Mouse (Mus musculus) kidney, adult 11 months (tissue): ENCODE results near the gene Cdc25b.

ENCODE experiments used
- DNase-seq: peaks from one replicate; pipeline ENCODE4 v3.0.0; 2022

The Cdc25b gene

DNA sequence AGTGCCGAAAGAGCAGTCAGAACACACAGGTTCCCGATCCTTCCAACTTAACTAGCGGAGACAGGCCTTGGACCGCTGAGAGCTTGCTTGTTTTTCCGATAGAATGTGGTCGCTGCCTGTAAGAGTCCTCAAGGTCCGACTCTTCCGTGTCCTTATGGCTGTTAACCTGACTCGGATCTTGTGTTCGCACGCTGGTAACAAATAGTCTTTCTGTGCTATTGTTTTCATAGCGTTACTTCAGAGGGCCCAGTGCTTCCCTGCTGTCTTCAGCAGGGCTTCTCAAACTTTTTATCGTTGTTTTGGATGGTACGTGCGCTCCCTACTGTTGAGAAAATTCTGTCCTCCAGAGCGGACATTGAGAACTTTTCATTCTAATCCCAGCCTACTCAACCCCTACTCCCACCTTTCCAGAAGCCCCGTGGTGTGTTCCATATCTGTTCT, 26.1 kb upstream of the Cdc25b start:
- DNase-seq = peak; percentile 34

- peak; percentile 85 for DNase-seq
Observed at GRCm38 (mm10) chr2:131163924-131164323, 22.8 kb upstream of the Cdc25b start.

- DNase-seq = no peak
Observed at GRCm38 (mm10) chr2:131166172-131166571, 20.6 kb upstream of the Cdc25b start.

DNA sequence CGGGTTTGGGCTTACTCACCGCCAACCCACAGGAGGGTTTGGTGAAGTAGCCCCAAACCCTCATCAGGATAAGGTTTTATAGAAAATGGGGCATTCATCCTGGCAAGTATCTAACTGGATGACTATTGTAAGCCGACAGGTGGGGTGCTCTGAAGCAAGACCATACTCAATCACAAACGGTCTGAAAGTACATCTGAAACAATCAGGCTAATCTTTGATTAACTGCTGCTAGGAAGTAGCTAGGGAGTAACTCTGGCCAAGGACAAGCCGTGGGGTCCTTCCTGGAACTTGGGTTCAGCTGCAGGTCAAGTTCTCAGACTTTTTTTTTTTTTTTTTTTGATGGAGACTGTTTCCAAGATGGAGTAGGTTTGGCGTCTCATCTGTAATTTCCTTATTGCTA, 18.8 kb upstream of the Cdc25b start:
- DNase-seq = no peak

DNA sequence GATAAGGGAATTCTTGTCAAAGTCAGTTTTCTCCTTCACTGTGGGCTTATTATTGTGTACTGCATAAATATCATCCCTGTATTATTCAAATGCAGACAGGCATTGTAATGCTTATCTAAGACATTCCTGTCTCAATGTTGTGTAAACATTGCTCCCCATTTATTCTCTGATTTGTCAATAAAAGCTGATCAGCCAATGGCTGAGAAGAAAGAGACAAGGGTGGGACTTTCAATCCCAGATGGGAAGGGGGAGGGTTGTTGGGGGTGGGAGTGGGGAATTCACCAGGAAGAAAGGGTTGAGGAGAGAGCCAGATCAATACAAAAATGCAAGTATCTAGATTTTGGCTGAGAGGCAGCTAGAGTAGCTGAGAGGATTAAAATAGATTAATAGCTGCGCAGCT, 17.8 kb upstream of the Cdc25b start:
- no peak for DNase-seq

DNA sequence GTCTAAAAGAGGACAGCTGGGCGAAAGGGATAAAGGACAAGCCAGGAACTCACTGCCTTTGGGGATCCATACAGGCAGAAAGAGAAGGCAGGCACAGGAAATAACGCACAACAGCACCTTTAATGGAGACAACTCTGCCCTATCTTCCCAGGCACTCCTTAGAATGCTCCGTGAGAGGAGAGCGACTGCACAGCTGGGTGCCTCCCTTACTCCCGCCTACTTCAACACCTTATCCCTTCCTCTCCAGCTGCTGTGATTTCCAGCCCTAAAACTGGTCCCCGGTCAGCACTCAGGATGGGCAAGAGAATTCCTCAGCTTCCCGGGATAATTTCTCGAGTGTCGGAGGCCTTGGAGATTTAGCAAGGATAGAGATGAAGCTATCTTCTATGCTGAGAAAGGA, 15.8 kb upstream of the Cdc25b start:
- no peak for DNase-seq

DNA sequence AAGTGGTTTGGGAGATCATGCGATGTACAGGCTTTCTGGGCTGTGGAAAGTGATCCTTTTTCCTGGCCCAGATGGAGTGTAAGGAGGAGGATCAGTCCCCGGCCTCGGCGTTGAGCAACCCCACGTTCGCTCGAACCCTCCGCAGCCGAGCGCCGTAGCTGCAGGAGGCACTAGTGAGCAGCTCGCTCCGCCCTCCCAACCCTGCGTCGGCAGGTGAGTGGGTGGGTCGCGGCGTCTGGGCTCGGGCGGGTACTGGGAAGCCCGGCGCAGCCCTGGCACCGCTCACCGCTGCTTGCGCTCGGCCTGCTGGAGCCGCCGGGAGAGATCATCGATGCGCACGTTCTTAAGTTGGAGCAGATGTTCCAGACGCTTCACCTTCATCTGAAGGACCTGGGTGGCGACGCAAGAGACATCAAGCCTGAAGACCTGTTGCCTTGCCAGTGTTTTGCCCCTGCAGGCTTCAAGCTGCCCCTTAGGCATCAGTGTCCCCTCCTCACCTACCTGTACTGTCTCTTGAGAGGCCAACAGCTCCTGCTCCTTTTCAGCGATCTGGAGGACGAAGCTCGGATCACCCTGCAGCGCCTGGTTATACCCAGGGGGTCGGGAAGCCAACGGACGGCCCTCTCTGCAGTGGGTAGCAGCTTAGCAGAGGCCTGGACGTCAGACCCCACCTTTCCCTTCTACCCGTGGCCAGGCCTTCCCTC, 15.2 kb upstream of the Cdc25b start:
- peak; percentile 64 for DNase-seq

GRCm38 (mm10) chr2:131172322-131172721, 14.4 kb upstream of the Cdc25b start:
- no peak for DNase-seq

GRCm38 (mm10) chr2:131174700-131175099, 12.0 kb upstream of the Cdc25b start:
- DNase-seq = peak; percentile 73

DNA sequence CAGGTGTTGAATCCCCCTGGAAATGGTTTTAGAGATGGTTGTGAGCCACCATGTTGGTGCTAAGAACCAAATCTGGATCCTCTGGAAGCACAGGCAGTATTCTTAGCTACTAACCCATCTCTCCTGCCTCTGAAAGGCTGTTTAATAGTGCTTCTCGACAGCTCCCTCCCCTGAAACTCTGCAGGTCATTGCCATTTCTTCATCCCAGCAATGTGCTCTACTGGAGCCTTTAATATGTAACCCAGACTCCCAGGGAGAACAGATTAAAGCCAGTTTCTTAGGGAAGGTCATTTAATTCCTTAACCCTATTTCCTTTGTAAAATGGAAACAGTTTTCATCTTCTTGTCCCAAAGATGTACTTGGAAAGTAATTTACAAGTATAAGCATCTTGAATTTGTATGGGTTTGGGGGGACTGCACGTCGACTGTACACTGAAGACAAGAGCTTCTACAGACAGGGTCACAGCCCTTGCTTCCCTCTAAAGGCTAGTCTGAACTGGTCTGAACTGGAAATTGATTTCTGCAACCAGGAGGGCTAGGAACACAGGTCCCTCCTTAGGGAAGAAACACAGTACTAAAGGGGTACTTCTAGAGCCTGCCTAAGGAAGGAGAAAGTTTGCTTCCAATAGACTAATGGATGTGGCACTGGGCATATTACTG, 11.3 kb upstream of the Cdc25b start:
- peak; percentile 40 for DNase-seq

DNA sequence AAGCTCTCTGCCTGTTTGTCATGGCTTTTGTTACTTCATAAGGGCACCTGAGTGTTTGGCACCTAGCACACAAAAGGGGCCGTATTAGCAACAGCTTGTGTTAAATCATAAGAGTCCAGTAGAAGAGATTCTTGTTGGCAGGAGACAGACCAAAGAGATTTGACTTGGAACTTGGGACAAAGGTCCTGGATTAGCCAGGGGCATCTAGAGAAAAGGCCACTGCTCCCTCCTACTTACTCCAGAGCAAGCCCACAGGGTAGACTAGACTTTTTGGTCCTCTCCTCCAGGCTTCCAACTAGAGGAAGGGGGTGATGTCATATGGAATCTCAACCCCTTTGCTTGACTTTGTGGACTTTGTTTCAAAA, 10.8 kb upstream of the Cdc25b start:
- peak; percentile 61 for DNase-seq

DNA sequence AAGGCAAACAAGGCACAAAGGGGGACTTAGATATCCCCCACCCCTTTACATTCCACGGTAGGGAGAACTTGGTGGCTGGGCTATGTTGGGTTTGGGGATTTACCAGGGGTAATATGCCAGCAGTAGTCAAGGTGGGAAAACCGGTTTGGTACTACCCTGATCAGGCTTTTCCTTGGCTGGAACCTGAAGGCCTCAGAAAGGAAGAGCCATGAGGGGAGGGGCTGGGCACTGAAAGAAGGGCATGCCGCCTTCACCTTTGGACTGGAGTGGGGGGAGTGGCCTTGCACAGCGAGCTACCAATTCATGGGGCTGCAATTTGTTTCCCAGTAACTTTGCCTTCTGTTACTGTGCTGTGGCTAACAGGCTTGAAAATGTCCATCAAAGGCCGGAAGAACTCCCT, 10.3 kb upstream of the Cdc25b start:
- DNase-seq = peak; percentile 89

DNA sequence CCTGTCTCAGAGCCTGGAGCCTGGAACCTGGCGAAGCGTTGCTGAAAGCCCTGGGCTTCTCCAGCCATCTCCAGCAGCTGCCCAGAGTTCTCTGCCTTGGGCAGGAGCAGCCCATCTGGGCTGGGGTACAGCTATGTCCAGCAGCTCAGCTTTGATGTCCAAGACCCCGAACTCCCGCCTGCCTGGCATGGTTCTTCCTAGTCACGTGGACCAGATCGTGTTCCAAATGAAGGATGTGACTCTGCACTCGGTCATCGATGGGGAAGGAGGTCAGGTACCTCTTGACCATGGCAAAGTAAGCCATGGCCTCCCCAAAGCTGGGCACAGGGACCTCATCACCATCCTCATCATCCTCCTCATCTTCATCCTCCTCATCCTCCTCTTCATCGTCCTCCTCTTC, 8.8 kb upstream of the Cdc25b start:
- peak; percentile 44 for DNase-seq

DNA sequence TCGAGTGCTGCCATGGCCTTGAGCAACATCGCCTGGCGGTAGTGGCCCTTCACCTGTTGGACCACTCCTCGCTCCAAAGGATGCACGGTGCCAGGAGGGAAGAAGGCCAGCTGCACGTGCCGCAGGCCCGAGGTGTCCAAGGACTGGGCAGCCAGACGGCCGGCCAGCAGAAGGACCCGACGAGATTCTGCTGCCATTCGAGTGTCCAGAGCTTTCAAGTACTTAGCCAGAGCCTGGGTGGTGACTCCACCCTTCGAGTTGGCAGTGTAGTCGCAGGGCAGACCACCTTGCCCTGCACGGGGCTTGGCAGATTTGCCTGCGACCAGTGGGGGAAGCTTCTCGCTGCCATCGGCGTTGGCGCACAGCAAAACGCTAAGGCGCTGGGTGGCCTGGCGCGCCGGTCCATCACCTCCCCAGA, 7.9 kb upstream of the Cdc25b start:
- peak; percentile 45 for DNase-seq

DNA sequence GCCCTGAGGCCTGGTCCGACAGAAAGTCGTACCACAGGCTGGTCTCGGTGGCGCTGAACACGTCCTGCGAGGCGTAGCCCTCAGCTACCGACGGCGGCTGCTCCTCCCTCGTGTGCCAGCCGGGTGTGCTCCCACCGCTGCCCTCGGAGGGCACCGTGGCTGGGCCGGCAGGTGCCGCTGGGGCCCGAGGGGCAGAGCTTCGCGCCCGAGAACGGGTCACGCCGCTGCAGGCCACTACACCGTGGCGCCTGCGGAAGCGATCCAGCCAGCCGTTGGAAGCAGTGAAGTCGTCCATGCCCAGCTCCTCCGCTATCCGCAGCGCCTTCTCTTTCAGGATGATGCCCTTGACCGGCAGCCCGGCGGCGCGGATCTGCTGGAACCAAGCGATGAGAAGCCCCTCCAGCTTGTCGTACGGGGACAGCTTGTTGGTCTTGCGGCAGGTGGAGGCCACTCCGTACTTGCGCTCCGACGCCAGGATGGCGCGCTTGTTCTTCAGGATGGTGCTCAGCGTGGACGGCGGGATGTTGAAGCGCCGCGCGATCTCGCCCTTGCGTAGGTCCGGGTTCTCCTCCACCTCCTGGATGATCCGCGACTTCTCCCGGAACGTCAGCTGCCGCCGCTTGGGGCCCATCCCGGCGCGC, 7.4 kb upstream of the Cdc25b start:
- DNase-seq = peak; percentile 60

DNA sequence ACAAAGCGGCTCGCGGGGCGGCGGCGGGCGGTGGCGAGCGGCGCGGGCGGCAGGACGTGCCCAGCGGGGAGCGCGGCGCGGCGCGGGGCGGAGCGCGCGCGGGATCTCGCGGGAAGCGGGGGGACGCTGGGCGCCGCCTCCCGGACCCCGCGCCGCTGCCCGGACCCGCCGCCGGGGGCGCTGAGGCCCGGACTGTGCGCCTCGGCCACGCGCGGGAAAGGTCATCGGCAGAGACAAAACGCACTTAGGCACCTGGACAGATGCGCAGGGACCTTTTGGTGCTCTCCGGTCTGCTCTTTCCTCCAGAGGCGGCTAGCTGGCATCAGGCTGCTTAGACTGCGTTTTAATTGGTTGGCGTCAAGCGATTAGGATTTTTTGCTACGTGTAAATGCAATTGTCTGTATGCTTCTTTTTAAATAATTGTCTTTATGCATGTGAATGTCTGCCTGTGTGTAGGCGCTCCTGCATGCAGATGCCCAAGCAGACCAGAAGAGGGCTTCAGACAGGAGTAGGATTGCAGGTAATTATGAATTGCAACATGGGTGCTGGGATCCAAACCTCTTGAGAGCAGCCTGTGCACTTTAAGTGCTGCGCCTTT, 6.7 kb upstream of the Cdc25b start, which contains the start of gene Cenpb:
Gene Cenpb (minus strand): TSS at position 78 of the 598 bp plus-strand sequence.
- peak; percentile 82 for DNase-seq

DNA sequence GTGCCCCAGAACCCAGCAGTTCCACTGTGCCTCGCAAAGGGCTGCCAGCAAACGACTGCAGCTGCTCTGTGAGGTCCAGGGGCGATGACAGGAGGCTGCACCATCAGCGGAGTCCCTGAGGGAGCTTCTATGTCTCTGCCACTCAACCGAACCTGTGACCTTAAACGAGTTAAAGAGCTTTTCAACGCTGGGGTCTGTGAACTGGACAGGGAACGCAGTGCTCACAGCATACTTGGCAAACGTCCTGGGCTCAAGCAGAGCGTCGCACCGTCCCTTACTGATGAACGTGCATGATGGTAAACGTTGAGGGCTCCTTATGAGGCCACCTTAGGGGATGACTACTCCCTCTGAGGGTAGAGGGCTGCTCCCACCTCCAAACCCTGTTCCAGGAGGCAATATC, 406 bp upstream of the Cdc25b start:
- no peak for DNase-seq

GRCm38 (mm10) chr2:131187602-131187922, 813 bp downstream of the Cdc25b start:
- DNase-seq = no peak

DNA sequence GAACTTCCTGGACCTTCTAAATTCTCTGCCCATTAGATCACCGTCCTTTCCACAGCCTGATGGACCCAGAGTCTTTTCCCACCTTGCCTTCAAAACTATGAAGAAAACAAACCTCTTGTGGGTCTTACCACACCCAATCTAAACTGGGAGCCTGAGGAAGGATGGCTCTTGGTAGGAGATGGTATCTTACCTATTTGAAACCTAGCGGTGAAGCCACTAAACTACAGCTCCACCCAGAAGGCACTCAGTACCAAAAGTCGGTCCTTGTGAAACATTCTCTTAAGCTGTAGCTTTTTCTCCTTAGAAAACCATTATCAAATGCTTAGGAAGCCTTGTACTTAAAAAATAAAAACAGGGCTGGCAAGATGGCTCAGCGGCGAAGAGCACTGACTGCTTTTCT, 1.6 kb downstream of the Cdc25b start:
- no peak for DNase-seq

DNA sequence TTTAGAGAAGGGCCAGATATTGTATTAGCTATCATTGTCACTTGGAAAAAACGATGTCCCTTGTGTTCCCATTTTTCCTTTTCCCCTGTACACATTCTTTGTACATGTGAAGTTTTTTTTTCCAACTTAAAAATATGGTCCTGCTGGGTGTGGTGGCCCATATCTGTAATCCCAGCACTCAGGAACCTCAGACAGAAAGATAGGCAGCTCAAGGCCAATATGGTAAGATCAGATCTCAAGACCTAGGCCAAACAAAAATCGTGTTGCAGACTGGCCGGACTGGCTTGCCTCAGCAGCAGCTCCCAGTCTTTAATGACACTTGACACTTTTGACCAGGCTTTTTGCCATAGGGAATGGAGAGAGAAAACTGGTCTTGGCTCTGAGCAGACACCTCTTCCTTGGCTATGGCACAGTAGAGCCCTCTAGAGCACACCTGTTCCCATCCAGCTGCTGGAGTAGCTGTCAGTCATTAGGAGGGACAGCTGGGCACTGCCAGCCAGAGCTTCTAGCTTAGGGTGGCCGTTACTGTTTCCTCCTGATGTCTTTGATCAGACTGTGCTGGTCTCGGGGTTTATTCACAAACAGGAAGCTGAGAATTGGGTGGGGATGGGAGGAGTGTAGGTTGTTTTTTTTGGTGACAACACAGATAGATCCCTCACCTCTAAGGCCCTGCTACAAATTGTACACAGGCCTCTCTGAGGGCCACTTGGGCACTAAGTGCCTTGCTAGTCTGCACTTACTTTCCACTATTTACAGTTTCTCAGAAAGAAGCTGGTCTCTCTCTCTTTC, 3.0 kb downstream of the Cdc25b start:
- no peak for DNase-seq

DNA sequence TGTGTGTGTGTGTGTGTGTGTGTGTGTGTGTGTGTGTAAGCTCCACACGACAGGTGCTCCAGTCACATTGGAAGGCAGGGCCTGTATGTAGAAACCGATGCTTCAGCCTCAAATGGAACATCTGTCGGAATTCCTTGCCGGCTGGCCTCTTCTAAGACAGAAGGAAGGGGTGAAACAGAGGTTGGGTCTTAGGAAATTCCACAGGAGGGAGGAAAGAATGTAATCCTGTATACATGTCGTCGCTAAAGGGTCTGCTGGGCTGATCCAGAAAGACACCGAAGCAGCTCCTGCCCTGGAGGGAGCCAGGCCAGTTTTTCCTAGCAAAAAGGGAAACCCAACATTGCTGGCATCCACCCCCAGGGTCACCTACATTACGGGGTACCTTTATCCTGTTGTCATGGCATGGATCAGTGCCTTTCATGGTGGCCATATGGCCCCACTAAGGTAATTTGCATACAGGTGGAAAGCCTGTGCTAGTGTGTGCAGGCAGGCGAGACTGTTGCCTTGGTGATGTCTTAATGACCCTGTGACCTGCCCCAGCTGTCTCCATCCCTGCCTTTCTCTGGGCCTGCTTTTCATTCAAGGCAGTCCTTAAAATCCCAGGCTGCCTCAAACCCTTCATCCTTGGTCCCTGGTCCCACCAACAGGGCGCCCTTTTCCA, 3.7 kb downstream of the Cdc25b start:
- peak; percentile 77 for DNase-seq

DNA sequence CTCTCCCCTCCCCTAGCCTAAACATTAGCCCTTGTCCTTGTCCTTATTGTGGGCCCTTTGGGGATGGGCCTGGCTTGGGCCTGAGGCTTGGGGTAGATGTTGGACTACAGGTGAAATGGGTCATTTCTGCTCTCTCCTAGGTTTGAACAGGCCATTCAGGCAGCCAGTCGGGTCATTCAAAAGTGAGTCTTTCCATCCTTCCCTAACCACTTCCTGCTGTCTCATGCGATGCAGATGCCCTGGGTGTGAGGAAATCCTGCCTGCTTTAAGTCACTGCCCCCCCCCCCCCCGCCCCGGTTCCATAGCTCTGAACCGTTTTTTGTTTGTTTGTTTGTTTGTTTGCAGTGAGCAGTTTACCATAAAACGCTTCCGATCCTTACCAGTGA, 4.2 kb downstream of the Cdc25b start:
- DNase-seq = no peak
